Mouse (Mus musculus): Measurements from ENCODE around the gene Eml1. TPM values are rescaled to one million over a fixed set of nuclear protein-coding genes. Genes with fewer than 3 reads are reported as not detected.
A peak's percentile ranks its signal among the peaks of the same experiment; 100 is the strongest.

Gene Eml1
- polyA plus RNA-seq, 1 experiment from 2014 or later, result 92.4 TPM

- no peak overlapping the region for H3K4me3 ChIP-seq (ENCODE audit: low read length)
- no peak overlapping the region for H3K4me2 ChIP-seq (replicated peaks; ENCODE audit: low read depth, low read length)
- no peaks in the 10 kb centered on the region for H3K9me3 ChIP-seq (ENCODE audit: low read length)
- no peak overlapping the region for H3K9ac ChIP-seq (replicated peaks; ENCODE audit: low read length)
- WGBS, result 70% methylated on average over 5 of the region's 5 CpGs
- ATAC-seq (ENCODE audit: low FRiP score, low TSS enrichment), result no peak
- peaks cover 8% of the 10 kb centered on the region for H3K4me1 ChIP-seq (ENCODE audit: insufficient read depth, low read length)
- H3K27ac ChIP-seq (ENCODE audit: low read length), result no peak overlapping the region
- H3K27me3 ChIP-seq (ENCODE audit: insufficient read depth, low read length), result peaks cover 39% of the 10 kb centered on the region
- H3K36me3 ChIP-seq (ENCODE audit: insufficient read depth, low read length), result no peaks in the 10 kb centered on the region
Measured at GRCm38 (mm10) chr12:108349026-108349425, 21.7 kb upstream of the Eml1 start.

- Histone ChIP-seq H3K4me3 (ENCODE audit: low read length) (no peak overlapping the region), H3K4me2 (replicated peaks; ENCODE audit: low read depth, low read length) (no peak overlapping the region), H3K4me1 (ENCODE audit: insufficient read depth, low read length) (peaks cover 8% of the 10 kb centered on the region), H3K27ac (ENCODE audit: low read length) (no peak overlapping the region), H3K9me3 (ENCODE audit: low read length) (no peaks in the 10 kb centered on the region; the same call in 1 of the 2 replicates), H3K36me3 (ENCODE audit: insufficient read depth, low read length) (no peaks in the 10 kb centered on the region), H3K9ac (replicated peaks; ENCODE audit: low read length) (no peak overlapping the region), H3K27me3 (ENCODE audit: insufficient read depth, low read length) (peaks cover 44% of the 10 kb centered on the region)
- ATAC-seq (ENCODE audit: low FRiP score, low TSS enrichment), result no peak
- 69% methylated on average over 10 of the region's 10 CpGs for WGBS
Measured at GRCm38 (mm10) chr12:108350931-108351330, 19.8 kb upstream of the Eml1 start.

- H3K27me3 ChIP-seq (ENCODE audit: insufficient read depth, low read length), result peaks cover 44% of the 10 kb centered on the region
- peak overlapping the region; percentile 34 for H3K4me3 ChIP-seq (ENCODE audit: low read length)
- no peak overlapping the region for H3K9ac ChIP-seq (replicated peaks; ENCODE audit: low read length)
- H3K36me3 ChIP-seq (ENCODE audit: insufficient read depth, low read length), result no peaks in the 10 kb centered on the region
- H3K27ac ChIP-seq (ENCODE audit: low read length), result no peak overlapping the region
- H3K9me3 ChIP-seq (ENCODE audit: low read length), result no peaks in the 10 kb centered on the region; the same call in 1 of the 2 replicates
- peaks cover 8% of the 10 kb centered on the region for H3K4me1 ChIP-seq (ENCODE audit: insufficient read depth, low read length)
- 8% methylated on average over 35 of the region's 35 CpGs for WGBS
- peak overlapping the region; percentile 49 for H3K4me2 ChIP-seq (replicated peaks; ENCODE audit: low read depth, low read length)
- 0 out of 2 replicates have a peak, but pooled peaks have one; percentile 8 for ATAC-seq (ENCODE audit: low FRiP score, low TSS enrichment)
Measured at GRCm38 (mm10) chr12:108352371-108353136, 18.2 kb upstream of the Eml1 start.

- peaks cover 44% of the 10 kb centered on the region for H3K27me3 ChIP-seq (ENCODE audit: insufficient read depth, low read length)
- H3K4me3 ChIP-seq (ENCODE audit: low read length), result no peak overlapping the region
- ATAC-seq (ENCODE audit: low FRiP score, low TSS enrichment), result no peak
- H3K4me1 ChIP-seq (ENCODE audit: insufficient read depth, low read length), result peaks cover 8% of the 10 kb centered on the region
- H3K9me3 ChIP-seq (ENCODE audit: low read length), result no peaks in the 10 kb centered on the region; the same call in 1 of the 2 replicates
- no peak overlapping the region for H3K4me2 ChIP-seq (replicated peaks; ENCODE audit: low read depth, low read length)
- no peak overlapping the region for H3K9ac ChIP-seq (replicated peaks; ENCODE audit: low read length)
- no peaks in the 10 kb centered on the region for H3K36me3 ChIP-seq (ENCODE audit: insufficient read depth, low read length)
- no peak overlapping the region for H3K27ac ChIP-seq (ENCODE audit: low read length)
- 75% methylated on average over 2 of the region's 2 CpGs for WGBS
Measured at GRCm38 (mm10) chr12:108354284-108354683, 16.5 kb upstream of the Eml1 start.

- no peak for ATAC-seq (ENCODE audit: low FRiP score, low TSS enrichment)
- no peak overlapping the region for H3K4me3 ChIP-seq (ENCODE audit: low read length)
- H3K9ac ChIP-seq (replicated peaks; ENCODE audit: low read length), result no peak overlapping the region
- peaks cover 42% of the 10 kb centered on the region for H3K27me3 ChIP-seq (ENCODE audit: insufficient read depth, low read length)
- peaks cover 8% of the 10 kb centered on the region for H3K4me1 ChIP-seq (ENCODE audit: insufficient read depth, low read length)
- H3K36me3 ChIP-seq (ENCODE audit: insufficient read depth, low read length), result no peaks in the 10 kb centered on the region
- no peak overlapping the region for H3K4me2 ChIP-seq (replicated peaks; ENCODE audit: low read depth, low read length)
- WGBS, result 100% methylated on average over 1 of the region's 1 CpGs
- no peaks in the 10 kb centered on the region; the same call in 1 of the 2 replicates for H3K9me3 ChIP-seq (ENCODE audit: low read length)
- no peak overlapping the region for H3K27ac ChIP-seq (ENCODE audit: low read length)
Measured at GRCm38 (mm10) chr12:108355271-108355670, 15.5 kb upstream of the Eml1 start.

- Histone ChIP-seq H3K36me3 (ENCODE audit: insufficient read depth, low read length) (no peaks in the 10 kb centered on the region), H3K27me3 (ENCODE audit: insufficient read depth, low read length) (peaks cover 34% of the 10 kb centered on the region), H3K4me3 (ENCODE audit: low read length) (no peak overlapping the region), H3K27ac (ENCODE audit: low read length) (no peak overlapping the region), H3K4me2 (replicated peaks; ENCODE audit: low read depth, low read length) (no peak overlapping the region), H3K9ac (replicated peaks; ENCODE audit: low read length) (no peak overlapping the region), H3K9me3 (ENCODE audit: low read length) (no peaks in the 10 kb centered on the region; the same call in 1 of the 2 replicates), H3K4me1 (ENCODE audit: insufficient read depth, low read length) (peaks cover 8% of the 10 kb centered on the region)
- no peak for ATAC-seq (ENCODE audit: low FRiP score, low TSS enrichment)
Measured at GRCm38 (mm10) chr12:108355986-108356385, 14.8 kb upstream of the Eml1 start.

- Histone ChIP-seq H3K36me3 (ENCODE audit: insufficient read depth, low read length) (no peaks in the 10 kb centered on the region), H3K4me1 (ENCODE audit: insufficient read depth, low read length) (peaks cover 22% of the 10 kb centered on the region), H3K9me3 (ENCODE audit: low read length) (no peaks in the 10 kb centered on the region), H3K27ac (ENCODE audit: low read length) (no peak overlapping the region), H3K9ac (replicated peaks; ENCODE audit: low read length) (no peak overlapping the region), H3K27me3 (ENCODE audit: insufficient read depth, low read length) (no peaks in the 10 kb centered on the region), H3K4me3 (ENCODE audit: low read length) (no peak overlapping the region), H3K4me2 (replicated peaks; ENCODE audit: low read depth, low read length) (no peak overlapping the region)
- ATAC-seq (ENCODE audit: low FRiP score, low TSS enrichment), result peak; percentile 76
- 6% methylated on average over 5 of the region's 5 CpGs for WGBS
Measured at GRCm38 (mm10) chr12:108363796-108364195, 7.0 kb upstream of the Eml1 start.

GRCm38 (mm10) chr12:108365340-108365739, 5.4 kb upstream of the Eml1 start:
- no peaks in the 10 kb centered on the region for H3K27me3 ChIP-seq (ENCODE audit: insufficient read depth, low read length)
- H3K9ac ChIP-seq (replicated peaks; ENCODE audit: low read length), result no peak overlapping the region
- H3K36me3 ChIP-seq (ENCODE audit: insufficient read depth, low read length), result no peaks in the 10 kb centered on the region
- H3K4me3 ChIP-seq (ENCODE audit: low read length), result no peak overlapping the region
- peaks cover 33% of the 10 kb centered on the region for H3K4me1 ChIP-seq (ENCODE audit: insufficient read depth, low read length)
- no peaks in the 10 kb centered on the region for H3K9me3 ChIP-seq (ENCODE audit: low read length)
- 14% methylated on average over 3 of the region's 3 CpGs for WGBS
- no peak overlapping the region for H3K4me2 ChIP-seq (replicated peaks; ENCODE audit: low read depth, low read length)
- ATAC-seq (ENCODE audit: low FRiP score, low TSS enrichment), result no peak; the same call in 1 of the 2 replicates
- peak overlapping the region; percentile 32; the same call in 1 of the 2 replicates for H3K27ac ChIP-seq (ENCODE audit: low read length)

- H3K4me1 ChIP-seq (ENCODE audit: insufficient read depth, low read length), result peaks cover 38% of the 10 kb centered on the region
- 55% methylated on average over 7 of the region's 7 CpGs for WGBS
- no peaks in the 10 kb centered on the region for H3K36me3 ChIP-seq (ENCODE audit: insufficient read depth, low read length)
Measured at GRCm38 (mm10) chr12:108365868-108366267, 4.9 kb upstream of the Eml1 start.

GRCm38 (mm10) chr12:108367909-108368308, 2.8 kb upstream of the Eml1 start:
- Histone ChIP-seq H3K27ac (ENCODE audit: low read length) (no peak overlapping the region), H3K9me3 (ENCODE audit: low read length) (no peaks in the 10 kb centered on the region), H3K36me3 (ENCODE audit: insufficient read depth, low read length) (no peaks in the 10 kb centered on the region), H3K4me3 (ENCODE audit: low read length) (no peak overlapping the region), H3K4me2 (replicated peaks; ENCODE audit: low read depth, low read length) (no peak overlapping the region), H3K4me1 (ENCODE audit: insufficient read depth, low read length) (peaks cover 47% of the 10 kb centered on the region), H3K9ac (replicated peaks; ENCODE audit: low read length) (no peak overlapping the region), H3K27me3 (ENCODE audit: insufficient read depth, low read length) (no peaks in the 10 kb centered on the region)
- no peak for ATAC-seq (ENCODE audit: low FRiP score, low TSS enrichment)
- 85% methylated on average over 2 of the region's 2 CpGs for WGBS

More at GRCm38 (mm10) chr12:108365868-108366267, 4.9 kb upstream of the Eml1 start:
- ATAC-seq (ENCODE audit: low FRiP score, low TSS enrichment), result no peak
- Histone ChIP-seq H3K27ac (ENCODE audit: low read length) (no peak overlapping the region), H3K4me3 (ENCODE audit: low read length) (no peak overlapping the region), H3K9me3 (ENCODE audit: low read length) (no peaks in the 10 kb centered on the region), H3K4me2 (replicated peaks; ENCODE audit: low read depth, low read length) (no peak overlapping the region), H3K27me3 (ENCODE audit: insufficient read depth, low read length) (no peaks in the 10 kb centered on the region), H3K9ac (replicated peaks; ENCODE audit: low read length) (no peak overlapping the region)
